Mouse (Mus musculus): ENCODE measurements at regions not wholly inside any gene's neighbourhood (a gene's known extent, or its start where the extent isn't known, plus 50 kb on each side); places are given as distances from the start of the nearest gene placed in this dataset.

DNA sequence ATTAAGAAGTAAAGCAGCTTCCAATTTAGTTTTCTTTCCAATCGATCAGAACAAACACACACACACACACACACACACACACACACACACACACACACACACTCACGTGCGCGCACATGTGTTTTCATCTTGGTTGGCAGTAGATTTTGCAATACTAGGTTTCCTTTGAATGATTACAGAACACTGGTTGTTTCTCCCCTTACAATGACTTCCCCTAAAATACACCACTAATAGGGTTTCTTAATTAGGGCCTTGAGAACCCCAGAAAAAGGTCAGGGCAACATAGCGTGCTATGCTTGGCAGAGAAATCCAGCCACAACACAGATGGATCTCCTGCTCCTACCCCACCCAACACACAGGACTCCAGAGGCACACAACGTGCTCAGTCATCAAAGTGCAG, 56.0 kb upstream of the Satb2 start:
- TF ChIP-seq CTCF (IDR thresholded peaks at IDR 0.05; ENCODE audit: borderline replicate concordance, control insufficient read depth, extremely low read depth, insufficient read depth, low read length, poor library complexity) (no peak), POLR2A (IDR thresholded peaks at IDR 0.05; ENCODE audit: control insufficient read depth, extremely low read depth, insufficient read depth, low read length, poor library complexity) (no peak)

Measured in thymus, adult 2 months (tissue).